Comparison of ENCODE assay signal across 9 mouse cellular contexts in genomic region chr17:7306278-7307196, GRCm38 (mm10). TPM values are rescaled to one million over a fixed set of nuclear protein-coding genes. Genes with fewer than 3 reads are reported as not detected.
A peak's percentile ranks its signal among the peaks of the same experiment; 100 is the strongest.
DNase-seq lines count a peak whose midpoint lies in the region; ATAC-seq and TF ChIP-seq lines count a peak whose summit lies in the region.
"Not testable (repeated sequence)": the region's sequence is repeated elsewhere in the genome, so short reads cannot be mapped to it uniquely, and the experiment has no call there.
"Had no signal": no experiment of that assay in that cellular context is flagged by ENCODE, and none has a peak within 500 bp of the region (broad histone marks: within the 10 kb centered on the region; RNA-seq: fewer than 3 reads in every experiment).

No protein-coding gene starts in this region.

- DNase-seq in G1E (ENCODE audit: low spot score); hindbrain, embryonic 11.5 days (ENCODE audit: low spot score): not testable (repeated sequence)
- DNase-seq in cerebellum, postnatal 10 days, result peak; percentile 60 to 64
- peak; percentile 53 to 61 for DNase-seq in frontal cortex, postnatal 14 days (ENCODE audit: low spot score in 2 of 2)
- peak; percentile 44 for DNase-seq in kidney, postnatal 10 days

- not testable (repeated sequence) for H3K9ac ChIP-seq in hindbrain, embryonic 11.5 days (ENCODE audit: low read depth, low read length); limb, embryonic 13.5 days; midbrain, embryonic 12.5 days (replicated peaks); stomach, embryonic 15.5 days

- not testable (repeated sequence) for H3K36me3 ChIP-seq in G1E (replicated peaks); hindbrain, embryonic 11.5 days (ENCODE audit: control insufficient read depth, insufficient read depth, low read length); limb, embryonic 13.5 days; midbrain, embryonic 12.5 days; stomach, embryonic 15.5 days

- WGBS in hindbrain, embryonic 11.5 days, result 61% methylated on average over 8 of the region's 8 CpGs
- WGBS in limb, embryonic 13.5 days, result 53% methylated on average over 8 of the region's 8 CpGs
- WGBS in midbrain, embryonic 12.5 days, result 66% methylated on average over 8 of the region's 8 CpGs
- WGBS in stomach, embryonic 15.5 days, result 56% methylated on average over 8 of the region's 8 CpGs

- H3K9me3 ChIP-seq in G1E (replicated peaks); hindbrain, embryonic 11.5 days (ENCODE audit: control insufficient read depth, low read length); limb, embryonic 13.5 days; midbrain, embryonic 12.5 days; stomach, embryonic 15.5 days: not testable (repeated sequence)

- H3K27ac ChIP-seq in hindbrain, embryonic 11.5 days (ENCODE audit: low read depth, low read length); limb, embryonic 13.5 days; midbrain, embryonic 12.5 days (replicated peaks); stomach, embryonic 15.5 days: not testable (repeated sequence)

- not testable (repeated sequence) for H3K27me3 ChIP-seq in G1E (ENCODE audit: insufficient read depth, low read length); hindbrain, embryonic 11.5 days (ENCODE audit: control insufficient read depth, insufficient read depth, low read length); limb, embryonic 13.5 days; midbrain, embryonic 12.5 days; stomach, embryonic 15.5 days (replicated peaks)

- ATAC-seq in G1E (ENCODE audit: extremely low read depth, insufficient number of reproducible peaks, low FRiP score, poor library complexity, severe bottlenecking), result peak; percentile 43; the same call in 1 of the 2 replicates
- peak; percentile 75; the same call in 1 of the 2 replicates for ATAC-seq in hindbrain, embryonic 11.5 days (ENCODE audit: low FRiP score)
- ATAC-seq in limb, embryonic 13.5 days (ENCODE audit: low FRiP score, low read depth), result peak; percentile 77
- peak; percentile 77 for ATAC-seq in midbrain, embryonic 12.5 days (ENCODE audit: low FRiP score, low read depth)
- ATAC-seq in stomach, embryonic 15.5 days (ENCODE audit: insufficient read depth, low FRiP score, low read depth), result peak; percentile 53; the same call in 1 of the 2 replicates

- TF ChIP-seq CTCF in G1E (IDR thresholded peaks at IDR 0.05; ENCODE audit: low read depth, low read length), result not testable (repeated sequence)

- not testable (repeated sequence) for H3K4me1 ChIP-seq in G1E (ENCODE audit: insufficient read depth, low read depth, low read length); hindbrain, embryonic 11.5 days (replicated peaks; ENCODE audit: control insufficient read depth, insufficient read depth, low read length); limb, embryonic 13.5 days; midbrain, embryonic 12.5 days; stomach, embryonic 15.5 days

- not testable (repeated sequence) for H3K4me3 ChIP-seq in G1E (ENCODE audit: low read depth, low read length); hindbrain, embryonic 11.5 days (ENCODE audit: low read depth, low read length); limb, embryonic 13.5 days; midbrain, embryonic 12.5 days; stomach, embryonic 15.5 days (replicated peaks)

- H3K4me2 ChIP-seq in hindbrain, embryonic 11.5 days (replicated peaks; ENCODE audit: low read depth, low read length); limb, embryonic 13.5 days (replicated peaks); midbrain, embryonic 12.5 days (replicated peaks); stomach, embryonic 15.5 days: not testable (repeated sequence)

RNA-seq across cellular contexts. Expression of gene Tcp10a, which starts 17.9 kb away (rescaled TPM):
- not detected in 2 replicates for total RNA-seq in G1E (2014; fragmentation: Nextera tagmentation)
- total RNA-seq in G1E (2017), result 0.16 TPM in 1 of 2 replicates, not detected in the other
- polyA plus RNA-seq in G1E (2012), result not detected in 2 replicates
- not detected in 2 replicates for polyA plus RNA-seq in hindbrain, embryonic 11.5 days (2014; fragmentation: Nextera tagmentation; extraction: Ambion mirVana)
- polyA plus RNA-seq in limb, embryonic 13.5 days (2015; fragmentation: Nextera tagmentation; extraction: Ambion mirVana), result not detected in 2 replicates
- polyA plus RNA-seq in midbrain, embryonic 12.5 days (2016; fragmentation: Nextera tagmentation; extraction: Ambion mirVana), result not detected in 2 replicates
- not detected in 2 replicates for polyA plus RNA-seq in stomach, embryonic 15.5 days (2015; fragmentation: Nextera tagmentation; extraction: Ambion mirVana)
- total RNA-seq: left cerebral cortex, postnatal 4 days had no signal

RNA-seq across cellular contexts. Expression of gene Ttll2, which starts 46.0 kb away (rescaled TPM):
- total RNA-seq in G1E (2014; fragmentation: Nextera tagmentation) (not detected in 2 replicates), G1E (2017) (not detected in 2 replicates)
- not detected in 2 replicates for polyA plus RNA-seq in G1E (2012)
- not detected in 2 replicates for polyA plus RNA-seq in hindbrain, embryonic 11.5 days (2014; fragmentation: Nextera tagmentation; extraction: Ambion mirVana)
- polyA plus RNA-seq in limb, embryonic 13.5 days (2015; fragmentation: Nextera tagmentation; extraction: Ambion mirVana), result not detected in 2 replicates
- polyA plus RNA-seq in midbrain, embryonic 12.5 days (2016; fragmentation: Nextera tagmentation; extraction: Ambion mirVana), result not detected in 2 replicates
- polyA plus RNA-seq in stomach, embryonic 15.5 days (2015; fragmentation: Nextera tagmentation; extraction: Ambion mirVana), result not detected in 2 replicates
